Mouse (Mus musculus): ENCODE data around the gene Eef1g. TPM values are rescaled to one million over a fixed set of nuclear protein-coding genes. Genes with fewer than 3 reads are reported as not detected.
"Not testable (repeated sequence)": the region's sequence is repeated elsewhere in the genome, so short reads cannot be mapped to it uniquely, and the experiment has no call there.

Eef1g gene
- polyA plus RNA-seq, 1 experiment from 2014 or later = 476 TPM

GRCm38 (mm10) chr19:8999223-8999622 is 32.4 kb downstream of the Eef1g start:
- Histone ChIP-seq H3K9me3 (replicated peaks) (no peaks in the 10 kb centered on the region), H3K4me2 (no peak overlapping the region), H3K27me3 (no peaks in the 10 kb centered on the region), H3K9ac (no peak overlapping the region), H3K27ac (no peak overlapping the region), H3K36me3 (peaks cover 41% of the 10 kb centered on the region), H3K4me3 (replicated peaks) (no peak overlapping the region), H3K4me1 (peaks cover 22% of the 10 kb centered on the region)
- no peak for ATAC-seq (replicated peaks; ENCODE audit: low FRiP score)
- 70% methylated on average over 4 of the region's 4 CpGs for WGBS

GRCm38 (mm10) chr19:9006915-9007314 is 40.1 kb downstream of the Eef1g start:
- peaks cover 62% of the 10 kb centered on the region for H3K36me3 ChIP-seq
- H3K27me3 ChIP-seq; H3K27ac ChIP-seq; H3K4me2 ChIP-seq; H3K4me1 ChIP-seq; H3K4me3 ChIP-seq (replicated peaks); ATAC-seq (replicated peaks; ENCODE audit: low FRiP score); H3K9ac ChIP-seq; H3K9me3 ChIP-seq (replicated peaks): not testable (repeated sequence)
- 92% methylated on average over 2 of the region's 2 CpGs for WGBS

- no peak for ATAC-seq (replicated peaks; ENCODE audit: low FRiP score)
- no peaks in the 10 kb centered on the region for H3K9me3 ChIP-seq (replicated peaks)
- WGBS = 83% methylated on average over 3 of the region's 3 CpGs
Measured at GRCm38 (mm10) chr19:9019298-9019697, 52.5 kb downstream of the Eef1g start.

GRCm38 (mm10) chr19:9023021-9023778 is 56.4 kb downstream of the Eef1g start:
- H3K4me2 ChIP-seq = no peak overlapping the region
- no peak overlapping the region for H3K4me3 ChIP-seq (replicated peaks)
- peaks cover 6% of the 10 kb centered on the region; the same call in 1 of the 2 replicates for H3K4me1 ChIP-seq
- H3K9me3 ChIP-seq (replicated peaks) = no peaks in the 10 kb centered on the region
- no peaks in the 10 kb centered on the region; the same call in 1 of the 2 replicates for H3K36me3 ChIP-seq
- no peak overlapping the region for H3K9ac ChIP-seq
- H3K27ac ChIP-seq = peak overlapping the region; percentile 10
- no peak for ATAC-seq (replicated peaks; ENCODE audit: low FRiP score)
- H3K27me3 ChIP-seq = no peaks in the 10 kb centered on the region
- 57% methylated on average over 11 of the region's 11 CpGs for WGBS

More at GRCm38 (mm10) chr19:9019298-9019697, 52.5 kb downstream of the Eef1g start:
- no peak overlapping the region for H3K4me2 ChIP-seq
- H3K27me3 ChIP-seq = no peaks in the 10 kb centered on the region
- no peak overlapping the region for H3K4me3 ChIP-seq (replicated peaks)
- no peaks in the 10 kb centered on the region for H3K4me1 ChIP-seq
- peaks cover 28% of the 10 kb centered on the region for H3K36me3 ChIP-seq
- H3K27ac ChIP-seq = no peak overlapping the region
- H3K9ac ChIP-seq = no peak overlapping the region

- ATAC-seq (replicated peaks; ENCODE audit: low FRiP score) = no peak
- no peaks in the 10 kb centered on the region for H3K9me3 ChIP-seq (replicated peaks)
- H3K4me1 ChIP-seq = peaks cover 6% of the 10 kb centered on the region; the same call in 1 of the 2 replicates
- H3K36me3 ChIP-seq = no peaks in the 10 kb centered on the region
- H3K4me2 ChIP-seq = no peak overlapping the region
- no peaks in the 10 kb centered on the region for H3K27me3 ChIP-seq
- WGBS = 89% methylated on average over 5 of the region's 5 CpGs
- H3K9ac ChIP-seq = no peak overlapping the region
- no peak overlapping the region for H3K4me3 ChIP-seq (replicated peaks)
- no peak overlapping the region for H3K27ac ChIP-seq
Measured at GRCm38 (mm10) chr19:9025562-9026257, 58.9 kb downstream of the Eef1g start.

- Histone ChIP-seq H3K4me2 (no peak overlapping the region), H3K27ac (no peak overlapping the region), H3K27me3 (no peaks in the 10 kb centered on the region), H3K9ac (no peak overlapping the region), H3K9me3 (replicated peaks) (no peaks in the 10 kb centered on the region), H3K4me1 (peaks cover 6% of the 10 kb centered on the region; the same call in 1 of the 2 replicates), H3K36me3 (no peaks in the 10 kb centered on the region), H3K4me3 (replicated peaks) (no peak overlapping the region)
- 80% methylated on average over 4 of the region's 4 CpGs for WGBS
- no peak; the same call in 1 of the 2 replicates for ATAC-seq (replicated peaks; ENCODE audit: low FRiP score)
Measured at GRCm38 (mm10) chr19:9026634-9027033, 59.8 kb downstream of the Eef1g start.

GRCm38 (mm10) chr19:9027795-9028194 is 61.0 kb downstream of the Eef1g start:
- Histone ChIP-seq H3K4me1 (peaks cover 6% of the 10 kb centered on the region; the same call in 1 of the 2 replicates), H3K27me3 (no peaks in the 10 kb centered on the region), H3K9me3 (replicated peaks) (no peaks in the 10 kb centered on the region), H3K9ac (no peak overlapping the region), H3K27ac (0 out of 2 replicates have a peak overlapping the region, but pooled peaks have one; percentile 5), H3K36me3 (no peaks in the 10 kb centered on the region), H3K4me2 (no peak overlapping the region), H3K4me3 (replicated peaks) (no peak overlapping the region)
- WGBS = 33% methylated on average over 5 of the region's 5 CpGs
- ATAC-seq (replicated peaks; ENCODE audit: low FRiP score) = no peak

Other genes starting within 250 kb of the Eef1g start
- gene Slc3a2, start 243.7 kb upstream of the Eef1g start, polyA plus RNA-seq (2015; fragmentation: Nextera tagmentation; extraction: Ambion mirVana) = 115 and 123 TPM in 2 replicates
- gene Wdr74, start 231.2 kb upstream of the Eef1g start, polyA plus RNA-seq (2015; fragmentation: Nextera tagmentation; extraction: Ambion mirVana) = 90.1 and 94.2 TPM in 2 replicates
- gene 1700092M07Rik, start 226.3 kb upstream of the Eef1g start, polyA plus RNA-seq (2015; fragmentation: Nextera tagmentation; extraction: Ambion mirVana) = 2.0 and 2.6 TPM in 2 replicates
- 132 and 145 TPM in 2 replicates for gene Stx5a, start 225.6 kb upstream of the Eef1g start, polyA plus RNA-seq (2015; fragmentation: Nextera tagmentation; extraction: Ambion mirVana)
- gene Nxf1, start 210.0 kb upstream of the Eef1g start, polyA plus RNA-seq (2015; fragmentation: Nextera tagmentation; extraction: Ambion mirVana) = 183 and 189 TPM in 2 replicates
- 206 and 220 TPM in 2 replicates for gene Tmem223, start 196.0 kb upstream of the Eef1g start, polyA plus RNA-seq (2015; fragmentation: Nextera tagmentation; extraction: Ambion mirVana)
- gene Tmem179b, start 192.6 kb upstream of the Eef1g start, polyA plus RNA-seq (2015; fragmentation: Nextera tagmentation; extraction: Ambion mirVana) = 83.6 and 85.6 TPM in 2 replicates
- gene Taf6l, start 180.6 kb upstream of the Eef1g start, polyA plus RNA-seq (2015; fragmentation: Nextera tagmentation; extraction: Ambion mirVana) = 31.5 and 35.1 TPM in 2 replicates
- gene Polr2g, start 168.5 kb upstream of the Eef1g start, polyA plus RNA-seq (2015; fragmentation: Nextera tagmentation; extraction: Ambion mirVana) = 172 and 187 TPM in 2 replicates
- 5.1 and 5.7 TPM in 2 replicates for gene Zbtb3, start 164.5 kb upstream of the Eef1g start, polyA plus RNA-seq (2015; fragmentation: Nextera tagmentation; extraction: Ambion mirVana)
- 61.7 and 62.7 TPM in 2 replicates for gene Ttc9c, start 147.7 kb upstream of the Eef1g start, polyA plus RNA-seq (2015; fragmentation: Nextera tagmentation; extraction: Ambion mirVana)
- 5.6 and 6.4 TPM in 2 replicates for gene Hnrnpul2, start 147.0 kb upstream of the Eef1g start, polyA plus RNA-seq (2015; fragmentation: Nextera tagmentation; extraction: Ambion mirVana)
- gene AC129217.1, start 137.3 kb upstream of the Eef1g start, polyA plus RNA-seq (2015; fragmentation: Nextera tagmentation; extraction: Ambion mirVana) = not detected in 2 replicates
- 52.1 and 58.1 TPM in 2 replicates for gene Bscl2, start 129.6 kb upstream of the Eef1g start, polyA plus RNA-seq (2015; fragmentation: Nextera tagmentation; extraction: Ambion mirVana)
- 4.8 and 8.5 TPM in 2 replicates for gene Gng3, start 127.8 kb upstream of the Eef1g start, polyA plus RNA-seq (2015; fragmentation: Nextera tagmentation; extraction: Ambion mirVana)
- gene Lrrn4cl, start 116.3 kb upstream of the Eef1g start, polyA plus RNA-seq (2015; fragmentation: Nextera tagmentation; extraction: Ambion mirVana) = 0.84 and 1.3 TPM in 2 replicates
- 192 and 195 TPM in 2 replicates for gene Ubxn1, start 95.5 kb upstream of the Eef1g start, polyA plus RNA-seq (2015; fragmentation: Nextera tagmentation; extraction: Ambion mirVana)
- gene Uqcc3, start 86.1 kb upstream of the Eef1g start, polyA plus RNA-seq (2015; fragmentation: Nextera tagmentation; extraction: Ambion mirVana) = 69.5 and 72.8 TPM in 2 replicates
- gene Lbhd1, start 83.3 kb upstream of the Eef1g start, polyA plus RNA-seq (2015; fragmentation: Nextera tagmentation; extraction: Ambion mirVana) = 82.3 and 111 TPM in 2 replicates
- gene Gm49403, start 83.1 kb upstream of the Eef1g start, polyA plus RNA-seq (2015; fragmentation: Nextera tagmentation; extraction: Ambion mirVana) = not detected in 2 replicates
- gene 1810009A15Rik, start 78.2 kb upstream of the Eef1g start, polyA plus RNA-seq (2015; fragmentation: Nextera tagmentation; extraction: Ambion mirVana) = 100 TPM in 2 replicates
- not detected in 2 replicates for gene Gm49416, start 78.1 kb upstream of the Eef1g start, polyA plus RNA-seq (2015; fragmentation: Nextera tagmentation; extraction: Ambion mirVana)
- gene Ints5, start 74.0 kb upstream of the Eef1g start, polyA plus RNA-seq (2015; fragmentation: Nextera tagmentation; extraction: Ambion mirVana) = 42.4 and 47.4 TPM in 2 replicates
- gene Ganab, start 69.0 kb upstream of the Eef1g start, polyA plus RNA-seq (2015; fragmentation: Nextera tagmentation; extraction: Ambion mirVana) = 126 and 130 TPM in 2 replicates
- gene B3gat3, start 46.7 kb upstream of the Eef1g start, polyA plus RNA-seq (2015; fragmentation: Nextera tagmentation; extraction: Ambion mirVana) = 51.2 and 51.8 TPM in 2 replicates
- gene Rom1, start 37.7 kb upstream of the Eef1g start, polyA plus RNA-seq (2015; fragmentation: Nextera tagmentation; extraction: Ambion mirVana) = 3.9 and 4.9 TPM in 2 replicates
- 28.7 and 33.5 TPM in 2 replicates for gene Eml3, start 37.5 kb upstream of the Eef1g start, polyA plus RNA-seq (2015; fragmentation: Nextera tagmentation; extraction: Ambion mirVana)
- 166 and 168 TPM in 2 replicates for gene Mta2, start 25.2 kb upstream of the Eef1g start, polyA plus RNA-seq (2015; fragmentation: Nextera tagmentation; extraction: Ambion mirVana)
- 32.9 and 33.5 TPM in 2 replicates for gene Tut1, start 13.2 kb upstream of the Eef1g start, polyA plus RNA-seq (2015; fragmentation: Nextera tagmentation; extraction: Ambion mirVana)
- 17.3 and 18.2 TPM in 2 replicates for gene Ahnak, start 22.2 kb downstream of the Eef1g start, polyA plus RNA-seq (2015; fragmentation: Nextera tagmentation; extraction: Ambion mirVana)
- not detected in 2 replicates for gene Scgb1a1, start 120.9 kb downstream of the Eef1g start, polyA plus RNA-seq (2015; fragmentation: Nextera tagmentation; extraction: Ambion mirVana)
- 19.4 and 22.0 TPM in 2 replicates for gene Asrgl1, start 168.6 kb downstream of the Eef1g start, polyA plus RNA-seq (2015; fragmentation: Nextera tagmentation; extraction: Ambion mirVana)

All from kidney, embryonic 15.5 days (tissue).